Mouse (Mus musculus) A20 (cell line): ENCODE measurements around the gene Nrip1.

Experiments
- DNase-seq: peaks from one replicate; pipeline ENCODE4 v3.0.0-alpha.2; 2011; ENCODE audit warnings: low read depth, low spot score

The Nrip1 gene

GRCm38 (mm10) chr16:76372045-76372940 is 1.3 kb downstream of the Nrip1 start:
- peak; percentile 68 for DNase-seq

GRCm38 (mm10) chr16:76371614-76371917 is 2.1 kb downstream of the Nrip1 start:
- DNase-seq: peak; percentile 43

DNA sequence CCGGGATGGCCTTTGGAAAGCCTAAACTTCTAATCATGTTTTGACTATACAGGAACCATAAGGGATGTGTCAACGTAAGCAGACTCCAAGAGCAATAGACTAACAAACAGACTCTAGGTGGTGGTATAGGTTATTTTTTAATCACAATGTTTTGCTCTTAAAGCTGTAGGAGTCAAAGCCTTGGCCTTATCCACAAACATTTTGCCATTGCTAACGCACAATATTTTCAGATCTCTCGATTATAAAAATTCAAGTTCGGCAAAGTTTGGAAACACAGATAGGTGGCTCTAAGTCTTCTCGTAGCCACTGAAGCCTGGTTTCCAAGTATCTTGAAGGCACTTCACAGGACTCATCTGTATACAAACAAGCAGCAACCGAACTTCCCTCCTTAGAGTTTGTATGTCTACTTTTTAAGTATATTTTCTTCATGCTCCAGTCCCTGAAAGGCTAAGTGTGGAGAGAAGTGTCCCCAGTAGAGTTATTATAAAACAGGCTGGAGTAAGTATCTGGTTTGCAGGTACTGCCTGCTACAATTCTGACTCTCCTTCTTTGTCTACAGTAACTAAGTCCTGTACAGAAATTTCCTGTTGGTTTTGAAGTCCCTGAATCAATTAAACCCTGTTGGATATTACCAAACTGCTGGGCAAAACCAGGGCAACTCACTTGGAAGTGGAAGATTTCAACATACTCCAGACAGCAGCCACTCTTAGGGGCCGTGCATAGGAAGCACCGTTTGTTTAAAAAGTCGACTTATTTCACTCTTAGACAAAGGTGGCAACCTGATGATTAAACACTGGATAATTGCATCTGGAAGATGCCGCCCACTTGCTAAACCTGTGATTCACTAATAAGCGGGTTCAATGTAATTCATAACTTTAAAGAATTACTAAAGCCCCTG is 2.7 kb downstream of the Nrip1 start:
- DNase-seq: peak; percentile 57

GRCm38 (mm10) chr16:76370041-76370715 is 3.4 kb downstream of the Nrip1 start:
- peak; percentile 51 for DNase-seq

DNA sequence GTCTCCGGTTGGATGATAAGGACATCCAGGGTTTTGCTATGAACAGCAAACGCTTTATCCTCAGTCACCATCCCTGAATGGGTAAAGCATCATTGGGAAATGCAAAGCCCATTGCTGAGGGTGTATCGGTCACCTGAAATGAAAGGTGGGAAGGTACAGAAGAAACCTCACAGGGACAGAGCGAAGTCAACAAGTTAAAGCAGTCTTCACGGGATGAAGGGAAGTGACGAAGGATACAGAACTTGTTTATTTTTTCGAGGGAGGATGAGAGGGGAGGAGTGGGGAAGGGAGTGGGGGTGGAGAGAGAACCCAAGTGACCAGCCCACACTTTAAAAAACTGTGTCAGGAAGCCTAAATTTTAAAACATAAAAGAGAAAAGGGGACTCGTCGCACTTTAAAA is 4.4 kb downstream of the Nrip1 start:
- no peak for DNase-seq

DNA sequence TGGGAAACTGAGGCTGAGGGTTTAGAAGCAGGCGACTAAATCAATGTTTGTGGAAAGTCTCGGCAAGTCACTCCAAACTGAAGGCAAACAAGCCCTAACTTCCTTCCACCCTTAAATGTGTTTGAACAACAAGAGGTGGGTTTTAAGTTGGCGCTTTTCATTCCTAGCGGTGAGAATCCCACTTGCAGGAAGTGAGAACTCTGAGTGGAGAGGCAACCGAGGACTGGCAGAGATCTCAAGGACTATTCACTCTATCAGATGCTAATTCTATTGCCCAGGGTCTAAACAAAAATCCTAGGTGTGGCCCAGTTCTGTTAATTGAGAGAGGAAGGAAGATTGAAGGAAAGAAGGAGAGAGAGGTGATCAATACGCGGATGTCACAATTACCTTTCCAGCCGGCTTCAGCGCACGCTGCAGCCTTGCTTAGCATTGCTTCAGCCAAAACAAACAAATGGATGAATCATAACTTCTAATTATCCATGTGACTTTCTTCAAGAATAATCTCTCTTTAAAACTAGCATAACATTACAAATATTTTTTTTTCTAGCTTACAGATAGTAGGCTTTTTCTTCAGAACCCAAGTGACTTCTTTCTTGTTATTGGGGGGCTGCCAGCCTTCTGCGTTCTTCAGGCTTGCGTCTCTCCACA is 6.2 kb downstream of the Nrip1 start:
- no peak for DNase-seq

GRCm38 (mm10) chr16:76365790-76366406 is 7.7 kb downstream of the Nrip1 start:
- peak; percentile 81 for DNase-seq

DNA sequence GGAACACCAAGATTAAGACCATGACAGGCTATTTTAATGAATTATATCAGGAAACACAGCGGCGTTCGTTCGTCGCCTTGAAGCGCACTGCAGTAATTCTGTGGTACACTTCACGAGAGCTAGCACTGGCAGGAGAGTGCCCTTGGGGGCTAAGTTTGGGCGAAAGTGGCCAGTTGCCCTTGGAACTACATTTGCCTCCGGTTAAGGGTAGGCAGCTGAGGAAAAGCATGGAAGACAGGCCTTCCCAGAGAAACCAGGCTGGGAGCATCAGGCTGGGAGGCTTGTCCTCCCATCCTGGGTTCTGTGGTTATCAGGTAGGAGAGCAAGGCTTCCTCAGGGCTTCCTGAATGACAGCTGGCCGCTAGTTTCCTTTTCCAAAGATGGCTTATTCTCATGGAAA is 8.4 kb downstream of the Nrip1 start:
- DNase-seq: no peak

DNA sequence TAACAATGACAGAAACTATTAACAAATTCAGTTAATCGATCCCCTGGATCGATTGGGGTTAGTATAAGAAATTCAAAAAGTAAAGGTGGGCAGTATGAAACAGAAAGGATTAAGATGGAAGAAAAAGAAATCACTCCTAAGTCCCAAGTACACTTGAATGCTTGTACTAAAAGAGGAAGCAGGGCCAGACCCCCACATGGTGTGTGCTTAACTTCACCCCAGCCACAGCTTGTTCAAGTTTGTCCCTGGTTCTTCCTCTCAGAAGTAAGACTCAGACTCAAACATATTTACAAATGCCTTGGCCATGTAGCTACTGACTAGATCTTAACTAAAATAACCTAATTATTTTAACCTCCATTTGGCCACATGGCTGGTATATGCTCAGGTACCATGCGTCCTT is 10.0 kb downstream of the Nrip1 start:
- DNase-seq: peak; percentile 61

GRCm38 (mm10) chr16:76362982-76363381 is 10.6 kb downstream of the Nrip1 start:
- DNase-seq: no peak

GRCm38 (mm10) chr16:76360441-76360840 is 13.2 kb downstream of the Nrip1 start:
- no peak for DNase-seq

DNA sequence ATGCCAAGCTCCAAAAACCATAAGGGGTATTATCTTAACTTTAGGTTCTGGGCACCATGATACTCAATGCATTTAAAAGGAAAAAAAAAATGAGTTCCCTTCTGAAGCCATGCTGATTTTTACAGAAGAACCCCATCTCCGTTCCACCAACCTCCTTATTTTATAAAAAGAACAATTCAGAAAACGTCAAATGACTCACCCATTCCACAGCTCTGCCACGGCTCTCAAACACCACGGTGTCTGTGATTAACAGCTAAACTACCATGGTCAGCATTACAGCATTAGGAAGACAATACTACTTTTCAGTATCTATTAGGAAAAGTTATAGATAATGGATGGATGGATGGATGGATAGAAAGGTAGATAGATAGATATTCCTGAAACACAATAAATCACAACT is 14.9 kb downstream of the Nrip1 start:
- DNase-seq: no peak

GRCm38 (mm10) chr16:76358128-76358748 is 15.4 kb downstream of the Nrip1 start:
- DNase-seq: no peak

DNA sequence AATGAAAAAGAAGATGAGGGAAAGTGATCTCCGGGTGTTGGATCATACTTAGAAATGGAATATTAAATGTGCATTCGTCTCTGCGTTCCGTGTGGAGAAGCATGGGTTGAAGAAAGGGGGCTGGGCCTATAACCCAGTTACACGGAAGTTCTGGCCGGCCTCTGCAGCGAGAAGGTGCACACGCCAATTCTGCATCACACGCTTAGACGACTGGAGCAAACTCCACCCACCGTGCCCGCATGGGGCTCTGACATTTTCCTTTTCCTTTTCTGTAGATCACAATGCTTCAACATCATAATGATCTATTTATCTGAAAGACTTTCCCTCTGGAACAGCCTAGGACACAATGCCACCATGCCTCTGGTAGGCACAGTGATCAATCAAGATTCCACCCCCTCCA is 16.5 kb downstream of the Nrip1 start:
- no peak for DNase-seq

DNA sequence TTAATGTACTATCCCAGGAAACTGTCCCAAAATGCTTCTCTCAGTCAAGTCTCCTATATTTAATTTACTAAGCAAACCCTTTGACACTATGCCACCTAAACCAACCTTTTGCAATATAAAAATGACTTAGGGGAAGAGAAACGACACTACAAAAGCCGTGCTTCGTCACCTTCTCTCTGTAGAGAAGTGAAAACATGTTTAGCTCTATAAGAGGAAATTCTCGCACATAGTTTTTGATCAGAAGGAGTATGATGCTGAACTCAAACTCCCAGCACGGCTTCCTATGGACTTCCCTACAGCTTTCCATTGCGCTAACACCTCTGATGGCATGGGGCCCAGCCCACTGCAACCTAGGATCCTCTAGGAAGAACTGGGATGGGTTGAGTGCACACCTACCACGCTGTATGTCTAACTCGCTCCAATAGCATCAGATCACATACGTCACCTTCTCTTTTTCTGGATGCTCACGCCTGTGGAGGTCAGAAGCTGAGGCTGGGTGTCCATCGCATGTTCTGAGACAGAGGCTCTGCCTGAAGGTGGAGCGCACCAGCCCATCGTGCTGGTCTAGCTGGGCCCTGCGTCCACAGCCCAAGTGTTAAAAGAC is 17.6 kb downstream of the Nrip1 start:
- peak; percentile 72 for DNase-seq

GRCm38 (mm10) chr16:76355267-76355666 is 18.4 kb downstream of the Nrip1 start:
- DNase-seq: peak; percentile 62

DNA sequence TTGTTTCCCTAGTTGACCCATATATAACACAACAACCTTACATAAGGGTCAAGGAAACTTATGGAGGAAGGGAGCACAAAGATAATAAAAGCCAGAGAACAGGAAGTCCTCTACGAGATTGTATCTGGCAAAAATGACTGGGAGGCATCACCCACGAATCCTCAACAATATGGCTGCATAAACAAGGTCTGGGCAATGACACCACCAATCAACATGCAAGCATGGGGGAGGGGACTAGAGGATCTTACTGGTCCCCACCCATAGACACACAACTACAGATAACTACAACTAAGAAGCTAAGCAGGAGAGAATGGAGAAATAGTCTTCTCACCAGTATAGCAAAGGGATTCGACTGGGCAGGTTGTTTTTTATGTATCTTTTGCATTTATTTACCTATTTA is 18.8 kb downstream of the Nrip1 start:
- DNase-seq: peak; percentile 76

GRCm38 (mm10) chr16:76354289-76354688 is 19.3 kb downstream of the Nrip1 start:
- DNase-seq: peak; percentile 91

DNA sequence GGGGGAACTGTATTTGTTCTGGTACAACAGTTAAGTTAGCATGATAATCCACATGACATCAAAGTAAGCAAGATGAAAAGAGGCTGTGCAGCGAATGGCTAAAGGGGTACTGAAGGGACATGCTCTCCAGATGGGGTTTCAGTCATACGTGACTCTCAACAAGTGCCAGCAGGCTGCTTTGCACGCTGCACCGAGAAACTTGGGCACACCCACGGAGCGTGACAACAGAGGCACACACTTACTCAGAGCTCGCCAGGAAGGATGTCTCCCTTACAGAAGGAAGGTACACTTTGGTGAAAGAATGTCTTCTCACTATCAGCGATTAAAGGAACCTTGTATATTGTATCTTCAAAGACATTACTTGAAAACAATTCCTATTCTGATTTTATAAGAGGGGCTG is 22.7 kb downstream of the Nrip1 start:
- peak; percentile 33 for DNase-seq

DNA sequence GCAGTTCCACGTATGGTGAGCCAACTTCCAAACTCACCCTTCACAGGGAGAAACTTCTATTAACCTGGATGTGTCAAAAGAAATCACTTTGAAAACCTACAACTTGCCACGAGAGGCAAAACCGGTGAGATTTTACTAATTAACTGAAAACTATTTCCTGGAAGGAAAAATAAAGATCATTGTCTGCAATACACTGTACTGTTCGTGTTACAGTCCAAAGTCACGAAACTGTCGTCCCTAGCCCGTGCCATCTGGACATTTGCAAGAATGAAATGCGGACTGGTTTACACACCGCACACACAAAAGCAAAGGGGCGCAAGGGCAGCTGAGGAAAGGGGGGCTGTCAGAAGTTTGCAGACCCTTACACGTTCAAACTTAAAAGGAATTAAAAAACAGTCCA is 24.6 kb downstream of the Nrip1 start:
- no peak for DNase-seq
